Mouse (Mus musculus) embryonic facial prominence, embryonic 14.5 days (tissue): ENCODE measurements at regions not wholly inside any gene's neighbourhood (a gene's known extent, or its start where the extent isn't known, plus 50 kb on each side); places are given as distances from the start of the nearest gene placed in this dataset.
"Not testable (repeated sequence)": the region's sequence is repeated elsewhere in the genome, so short reads cannot be mapped to it uniquely, and the experiment has no call there.

ENCODE experiments used
- ATAC-seq: fragments of 200-750 bp; cut with Nextera tagmentation; 2 replicates; pipeline ENCODE4 v1.8.0; 2017; ENCODE audit warnings: low read depth, moderate number of reproducible peaks, moderate TSS enrichment
- DNase-seq: peaks from one replicate; pipeline ENCODE4 v3.0.0-alpha.2; 2015; ENCODE audit warnings: low spot score
- H3K27ac ChIP-seq: fragments of 300-500 bp; sonication (generic); replicated peaks from 2 replicates; pipeline ENCODE4 v1.5.1; 2014; ENCODE audit warnings: low read depth, mild to moderate bottlenecking, low read length, moderate library complexity
- H3K27me3 ChIP-seq: fragments of 300-500 bp; sonication (generic); replicated peaks from 2 replicates; pipeline ENCODE4 v1.6.1; 2014; ENCODE audit warnings: low read length; ENCODE audit not compliant: control insufficient read depth, insufficient read depth
- H3K36me3 ChIP-seq: fragments of 300-500 bp; sonication (generic); 2 replicates; pipeline ENCODE4 v1.6.1; 2014; ENCODE audit warnings: low read length, mixed read lengths; ENCODE audit not compliant: control insufficient read depth, insufficient read depth
- H3K4me1 ChIP-seq: fragments of 300-500 bp; sonication (generic); 2 replicates; pipeline ENCODE4 v1.6.1; 2014; ENCODE audit warnings: antibody characterized with exemption, low read length; ENCODE audit not compliant: control insufficient read depth, insufficient read depth
- H3K4me2 ChIP-seq: fragments of 300-500 bp; sonication (generic); 2 replicates; pipeline ENCODE4 v1.6.1; 2014; ENCODE audit warnings: low read depth, mild to moderate bottlenecking, low read length, moderate library complexity, mixed read lengths
- H3K4me3 ChIP-seq: fragments of 300-500 bp; sonication (generic); 2 replicates; pipeline ENCODE4 v1.5.1; 2014; ENCODE audit warnings: low read depth, mild to moderate bottlenecking, low read length
- H3K9ac ChIP-seq: fragments of 300-500 bp; sonication (generic); 2 replicates; pipeline ENCODE4 v1.6.1; 2014; ENCODE audit warnings: low read depth, mild to moderate bottlenecking, low read length, moderate library complexity, mixed read lengths
- H3K9me3 ChIP-seq: fragments of 300-500 bp; sonication (generic); 2 replicates; pipeline ENCODE4 v1.6.1; 2016; ENCODE audit warnings: low read length; ENCODE audit not compliant: control insufficient read depth
- WGBS: fragments of 180-500 bp; shearing (Covaris S2); extraction: QIAGEN DNeasy Blood & Tissue Kit; methylation state at CpG from one replicate; pipeline ENCODE4 v1.1.7; 2014; 5-methylcytosine and 5-hydroxymethylcytosine counted together

- DNase-seq (no peak), ATAC-seq (no peak)
- Histone ChIP-seq H3K4me3 (no peak overlapping the region), H3K27me3 (no peaks in the 10 kb centered on the region), H3K27ac (no peak overlapping the region), H3K4me1 (no peaks in the 10 kb centered on the region), H3K4me2 (no peak overlapping the region), H3K9me3 (no peaks in the 10 kb centered on the region), H3K9ac (no peak overlapping the region), H3K36me3 (no peaks in the 10 kb centered on the region)
These were observed 204.6 kb upstream of the Ngly1 start for GRCm38 (mm10) chr14:16044466-16044865.

GRCm38 (mm10) chr14:16072534-16072933 lies 176.5 kb upstream of the Ngly1 start:
- H3K9me3 ChIP-seq, ATAC-seq, DNase-seq, H3K4me1 ChIP-seq, H3K9ac ChIP-seq, H3K4me2 ChIP-seq, H3K27me3 ChIP-seq, H3K4me3 ChIP-seq, H3K27ac ChIP-seq, H3K36me3 ChIP-seq: not testable (repeated sequence)
- WGBS: over 99% methylated on average over 7 of the region's 12 CpGs

GRCm38 (mm10) chr14:16074089-16074488 lies 175.0 kb upstream of the Ngly1 start:
- Histone ChIP-seq H3K9me3 (no peaks in the 10 kb centered on the region), H3K4me1 (no peaks in the 10 kb centered on the region), H3K4me3 (no peak overlapping the region), H3K36me3 (no peaks in the 10 kb centered on the region), H3K27ac (no peak overlapping the region), H3K4me2 (no peak overlapping the region), H3K27me3 (no peaks in the 10 kb centered on the region), H3K9ac (no peak overlapping the region)
- DNase-seq (no peak), ATAC-seq (no peak)
- 68% methylated on average over 1 of the region's 1 CpGs for WGBS

DNA sequence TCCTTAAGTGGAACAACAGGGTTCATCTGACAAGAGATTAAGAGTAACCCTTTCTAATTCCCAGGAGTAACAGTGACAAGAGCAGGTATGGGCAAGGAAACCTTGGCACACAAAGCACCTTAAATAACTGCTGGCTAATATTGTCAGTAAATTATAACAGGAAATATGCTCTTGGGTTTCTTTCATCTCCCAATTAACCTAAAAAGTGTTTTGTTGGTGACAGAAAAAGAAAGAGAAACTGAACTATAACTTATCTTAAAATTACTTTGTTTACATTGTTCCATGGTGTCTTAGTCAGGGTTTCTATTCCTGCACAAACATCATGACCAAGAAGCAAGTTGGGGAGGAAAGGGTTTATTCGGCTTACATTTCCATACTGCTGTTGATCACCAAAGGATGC lies 170.0 kb upstream of the Ngly1 start:
- ATAC-seq (no peak), DNase-seq (no peak)
- Histone ChIP-seq H3K27ac (no peak overlapping the region), H3K9ac (no peak overlapping the region), H3K36me3 (no peaks in the 10 kb centered on the region), H3K4me2 (no peak overlapping the region), H3K9me3 (no peaks in the 10 kb centered on the region), H3K4me3 (no peak overlapping the region), H3K4me1 (no peaks in the 10 kb centered on the region), H3K27me3 (no peaks in the 10 kb centered on the region)
- no CpG with 5 or more reads among the region's 1 CpGs for WGBS

- not testable (repeated sequence) for H3K4me3 ChIP-seq, H3K9ac ChIP-seq, H3K27ac ChIP-seq, H3K9me3 ChIP-seq, H3K4me2 ChIP-seq, H3K36me3 ChIP-seq, DNase-seq, H3K27me3 ChIP-seq, H3K4me1 ChIP-seq, ATAC-seq
These were observed 161.8 kb upstream of the Ngly1 start for GRCm38 (mm10) chr14:16087231-16087630.

DNA sequence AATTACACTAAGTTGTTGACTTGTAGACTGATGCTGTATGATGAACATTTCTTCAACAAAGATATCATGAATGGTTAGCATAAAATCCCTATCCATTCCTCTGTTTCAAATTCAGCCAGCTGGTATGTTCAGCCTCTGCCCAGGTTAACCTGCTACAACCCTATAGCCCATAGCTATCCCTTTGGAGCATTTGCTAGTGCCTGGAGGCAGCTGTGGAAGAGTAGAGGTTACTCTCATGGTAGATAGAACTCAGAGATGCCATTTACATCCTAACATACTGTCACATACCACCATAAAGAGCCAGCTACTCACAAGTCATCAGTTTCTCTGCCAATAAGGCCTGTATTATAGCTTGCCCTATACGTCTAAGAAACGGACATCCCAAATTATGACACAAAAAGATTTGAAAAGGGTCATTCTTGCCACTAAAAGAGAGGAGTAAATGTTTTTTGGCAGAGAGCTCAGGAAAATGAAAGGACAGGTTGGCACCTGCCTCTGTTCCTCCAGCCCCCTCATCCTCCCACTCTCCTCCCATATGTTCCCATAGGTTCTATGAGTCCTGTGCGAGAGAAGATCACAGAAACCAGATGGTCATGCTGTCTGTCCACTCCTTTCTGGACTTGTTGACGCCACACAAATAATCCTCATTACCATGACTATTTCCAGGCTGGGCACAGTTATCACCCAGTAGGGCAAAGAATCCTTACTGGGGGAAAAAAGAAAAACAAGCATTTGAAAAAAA lies 156.5 kb upstream of the Ngly1 start:
- no peaks in the 10 kb centered on the region for H3K27me3 ChIP-seq
- H3K4me1 ChIP-seq: no peaks in the 10 kb centered on the region
- no peak overlapping the region for H3K27ac ChIP-seq
- DNase-seq (no peak), ATAC-seq (no peak)
- H3K9ac ChIP-seq: no peak overlapping the region
- no peak overlapping the region for H3K4me3 ChIP-seq
- H3K4me2 ChIP-seq: no peak overlapping the region
- WGBS: 82% methylated on average over 4 of the region's 4 CpGs
- H3K36me3 ChIP-seq: no peaks in the 10 kb centered on the region
- H3K9me3 ChIP-seq: no peaks in the 10 kb centered on the region

GRCm38 (mm10) chr14:16093133-16093505 lies 156.0 kb upstream of the Ngly1 start:
- Histone ChIP-seq H3K27ac (no peak overlapping the region), H3K9ac (no peak overlapping the region), H3K4me1 (no peaks in the 10 kb centered on the region), H3K4me2 (no peak overlapping the region), H3K4me3 (no peak overlapping the region), H3K9me3 (no peaks in the 10 kb centered on the region), H3K27me3 (no peaks in the 10 kb centered on the region), H3K36me3 (no peaks in the 10 kb centered on the region)
- DNase-seq (no peak), ATAC-seq (no peak)
- 42% methylated on average over 2 of the region's 2 CpGs for WGBS

GRCm38 (mm10) chr14:16109414-16109813 lies 139.7 kb upstream of the Ngly1 start:
- no peak for ATAC-seq
- Histone ChIP-seq H3K9ac (no peak overlapping the region), H3K9me3 (no peaks in the 10 kb centered on the region), H3K27ac (no peak overlapping the region), H3K4me1 (no peaks in the 10 kb centered on the region), H3K27me3 (no peaks in the 10 kb centered on the region), H3K4me3 (no peak overlapping the region), H3K4me2 (no peak overlapping the region), H3K36me3 (no peaks in the 10 kb centered on the region)
- DNase-seq: no peak
- WGBS: 80% methylated on average over 1 of the region's 1 CpGs

DNA sequence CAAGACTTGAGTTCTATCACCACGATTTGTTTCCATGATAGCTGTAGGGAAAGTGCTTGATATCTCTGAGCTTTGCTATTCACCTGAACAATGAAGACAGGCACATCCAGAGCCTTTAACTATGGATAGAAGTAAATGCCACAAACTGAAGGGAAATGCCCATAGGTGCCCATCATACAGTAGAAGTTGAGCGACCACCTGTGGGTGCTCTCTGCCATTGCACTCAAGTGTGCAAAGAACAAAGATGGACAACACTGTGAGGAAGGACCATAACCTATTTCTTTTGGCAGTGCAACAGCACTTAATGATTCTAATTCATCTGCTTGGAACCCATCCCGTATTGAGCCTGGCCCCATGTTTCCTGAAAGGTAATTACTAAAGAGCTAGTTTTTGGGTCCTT lies 116.4 kb upstream of the Ngly1 start:
- DNase-seq: no peak
- Histone ChIP-seq H3K9me3 (no peaks in the 10 kb centered on the region), H3K27me3 (no peaks in the 10 kb centered on the region), H3K4me2 (no peak overlapping the region), H3K4me3 (no peak overlapping the region), H3K9ac (no peak overlapping the region), H3K27ac (no peak overlapping the region), H3K4me1 (no peaks in the 10 kb centered on the region), H3K36me3 (no peaks in the 10 kb centered on the region)
- ATAC-seq: no peak
- WGBS: 77% methylated on average over 3 of the region's 3 CpGs
